Mouse (Mus musculus): ENCODE measurements around the gene Anapc16. TPM values are rescaled to one million over a fixed set of nuclear protein-coding genes. Genes with fewer than 3 reads are reported as not detected.
"Not testable (repeated sequence)": the region's sequence is repeated elsewhere in the genome, so short reads cannot be mapped to it uniquely, and the experiment has no call there.

Anapc16 gene
- total and polyA plus RNA-seq, 3 experiments: 40.8 to 66.3 (median 60.4) TPM

- DNase-seq: not testable (repeated sequence)
Measured at GRCm38 (mm10) chr10:60001663-60002062, 1.3 kb downstream of the Anapc16 start.

DNA sequence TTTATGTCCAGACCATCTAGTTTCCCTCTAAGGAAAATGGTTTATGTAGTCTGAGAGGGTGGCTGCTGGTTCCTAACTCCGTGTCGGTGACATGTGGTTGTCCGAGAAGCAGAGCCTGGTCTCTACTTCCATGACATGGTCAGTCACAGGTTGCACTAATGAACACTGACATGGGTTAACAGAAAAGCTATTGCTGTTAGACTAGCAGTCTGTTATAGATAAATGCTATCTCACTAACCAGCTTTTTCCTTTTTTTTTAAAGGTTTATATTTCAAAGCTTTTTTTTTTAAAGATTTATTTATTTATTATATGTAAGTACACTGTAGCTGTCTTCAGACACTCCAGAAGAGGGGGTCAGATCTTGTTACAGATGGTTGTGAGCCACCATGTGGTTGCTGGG is 3.9 kb downstream of the Anapc16 start:
- DNase-seq: no peak

GRCm38 (mm10) chr10:59997591-59997990 is 5.3 kb downstream of the Anapc16 start:
- peak; percentile 50 for DNase-seq

- DNase-seq: no peak
Measured at GRCm38 (mm10) chr10:59995889-59996288, 7.0 kb downstream of the Anapc16 start.

- DNase-seq: not testable (repeated sequence)
Measured at GRCm38 (mm10) chr10:59993813-59994212, 9.1 kb downstream of the Anapc16 start.

- no peak for DNase-seq
Measured at GRCm38 (mm10) chr10:59992024-59992423, 10.9 kb downstream of the Anapc16 start.

GRCm38 (mm10) chr10:59991262-59991880 is 11.6 kb downstream of the Anapc16 start:
- peak; percentile 79 for DNase-seq

- no peak for DNase-seq
Measured at GRCm38 (mm10) chr10:59990393-59990792, 12.5 kb downstream of the Anapc16 start.

- peak; percentile 68 for DNase-seq
Measured at GRCm38 (mm10) chr10:59988036-59988435, 14.9 kb downstream of the Anapc16 start.

- no peak for DNase-seq
Measured at GRCm38 (mm10) chr10:59982379-59982873, 20.5 kb downstream of the Anapc16 start.

DNA sequence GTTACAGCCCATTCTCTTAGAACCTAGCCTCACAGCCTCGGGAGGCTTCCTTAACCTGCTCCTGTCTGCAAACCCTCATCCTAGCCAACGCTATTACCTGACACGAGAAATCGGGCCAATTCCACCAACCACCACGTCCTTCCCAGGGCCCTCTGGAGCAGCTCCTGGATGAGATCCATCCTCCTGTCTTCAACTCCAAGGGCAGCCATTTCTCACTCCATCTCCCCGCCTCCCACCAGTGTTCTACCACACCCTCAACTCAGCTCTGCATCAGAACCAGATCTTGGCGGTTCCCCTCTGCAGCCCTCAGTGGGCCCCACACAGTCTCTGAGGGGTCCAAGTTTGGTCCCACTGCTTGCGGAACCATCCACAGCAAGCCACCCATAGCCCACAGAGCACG is 21.1 kb downstream of the Anapc16 start:
- DNase-seq: peak; percentile 77

DNA sequence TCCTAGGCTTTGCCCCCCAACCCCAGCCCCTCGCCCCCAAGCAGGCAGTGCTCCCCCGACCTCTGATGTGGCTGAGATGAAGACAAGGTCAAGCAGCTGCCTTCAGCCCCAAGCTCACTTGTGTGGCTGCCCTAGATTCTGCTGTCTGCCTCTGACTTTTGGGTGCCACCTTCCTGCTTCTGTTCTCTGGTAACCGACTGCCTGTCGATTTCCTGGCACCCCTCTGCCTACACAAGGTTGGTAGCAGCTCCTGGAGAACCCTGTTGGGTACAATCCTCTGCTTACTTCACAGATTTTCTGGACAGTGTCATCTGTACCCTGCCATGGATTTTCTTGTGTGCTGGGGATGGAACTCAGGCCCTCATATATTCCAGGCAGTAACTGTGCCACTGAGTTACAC is 21.6 kb downstream of the Anapc16 start:
- no peak for DNase-seq

DNA sequence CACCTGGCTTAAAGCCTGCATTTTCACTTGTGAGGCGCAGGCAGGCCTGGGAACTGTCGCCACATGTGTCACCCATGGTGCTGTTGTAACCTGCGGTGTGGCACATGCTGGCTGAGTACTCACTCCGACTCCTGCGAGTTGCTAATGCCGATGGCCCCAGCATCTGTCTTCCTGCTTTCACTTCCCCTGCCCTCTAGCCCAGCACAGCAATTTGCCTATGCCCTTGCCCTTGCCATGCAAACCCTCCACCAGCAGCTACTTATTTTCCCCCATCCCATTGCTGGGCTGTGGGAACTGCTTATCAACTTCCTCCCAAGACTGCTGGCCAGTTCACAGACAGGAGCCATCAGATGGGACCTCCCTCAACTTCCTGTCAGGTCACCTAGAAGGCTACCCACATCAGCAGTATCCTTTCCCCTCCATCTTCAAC is 22.1 kb downstream of the Anapc16 start:
- DNase-seq: peak; percentile 50

DNA sequence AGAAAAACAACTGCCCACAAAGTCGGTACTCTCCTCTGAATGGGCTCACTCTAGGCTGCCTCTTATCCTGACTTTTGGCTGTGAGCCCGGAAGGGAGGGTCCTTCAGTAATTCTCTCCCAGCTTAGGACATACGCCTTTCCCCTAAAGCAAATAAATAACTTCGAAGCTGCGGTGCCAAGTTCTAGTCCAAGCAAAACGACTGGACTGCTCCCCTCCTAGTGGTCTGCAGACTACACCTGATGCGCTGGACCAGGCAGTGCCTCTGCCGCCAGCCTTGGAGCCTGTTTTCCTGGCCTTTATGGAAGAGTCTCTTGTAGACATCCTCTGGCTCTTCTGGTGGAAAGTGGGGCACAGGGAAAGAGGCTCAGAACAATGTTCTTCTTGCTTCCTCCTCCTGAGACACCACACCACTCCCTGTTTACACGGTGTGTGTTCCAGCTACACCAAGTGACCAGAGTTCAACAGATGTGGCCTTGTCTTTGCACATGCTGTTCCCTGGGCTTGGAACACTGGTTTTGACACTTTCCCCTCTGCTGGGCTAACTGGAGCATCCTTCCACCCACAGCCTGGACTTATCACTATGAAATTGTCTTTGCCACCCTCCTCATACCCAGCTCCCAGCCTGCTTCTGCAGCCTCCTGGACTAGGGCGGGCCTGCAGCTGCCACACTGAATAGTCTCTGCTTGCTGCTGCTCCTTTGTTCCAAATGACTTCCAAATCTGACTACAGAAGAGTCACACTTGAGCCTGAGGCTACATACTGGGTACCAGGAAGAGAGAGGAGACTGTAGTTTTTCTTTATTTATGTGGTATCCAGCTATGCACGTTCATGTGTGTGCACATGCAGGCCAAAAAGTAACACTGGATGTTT is 23.8 kb downstream of the Anapc16 start:
- DNase-seq: peak; percentile 76

DNA sequence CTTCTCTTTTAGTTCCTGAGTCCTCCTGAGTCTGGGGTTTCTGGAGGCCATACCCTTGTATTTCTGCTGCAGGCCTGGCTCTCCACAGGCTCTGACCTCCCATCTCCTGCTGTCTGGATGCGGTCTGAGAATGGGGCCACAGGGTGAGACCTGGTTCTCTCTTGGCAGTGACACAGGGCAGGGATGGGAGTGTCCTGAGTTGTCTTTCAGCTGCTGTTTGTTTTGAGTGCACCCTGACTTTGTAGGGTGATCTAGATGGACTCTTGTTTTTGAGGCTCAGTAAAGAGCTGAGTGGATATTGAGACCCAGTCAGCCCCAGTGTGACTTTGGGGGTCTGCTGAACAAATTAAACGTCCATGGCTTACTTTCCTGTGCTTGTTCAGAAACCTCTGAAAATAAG is 24.5 kb downstream of the Anapc16 start:
- peak; percentile 36 for DNase-seq

- no peak for DNase-seq
Measured at GRCm38 (mm10) chr10:59977715-59978343, 25.1 kb downstream of the Anapc16 start.

DNA sequence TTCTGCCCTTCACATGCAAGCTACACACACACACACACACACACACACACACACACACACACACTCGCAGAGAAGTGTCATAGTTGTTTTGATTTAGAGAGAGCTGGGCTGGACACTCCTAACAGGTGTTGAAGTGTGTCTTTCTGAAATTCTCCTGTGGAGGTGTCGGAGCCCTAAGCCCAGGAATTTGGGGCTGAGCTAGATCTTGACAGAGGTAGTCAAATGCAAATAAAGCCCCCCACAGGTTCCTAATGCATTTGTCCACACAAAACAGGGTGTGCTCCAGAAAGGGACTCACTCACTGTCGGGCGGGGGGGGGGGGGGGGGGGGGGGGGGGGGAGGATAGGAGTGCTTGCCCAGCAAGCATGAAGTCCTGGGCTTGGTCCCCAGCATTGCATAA is 25.8 kb downstream of the Anapc16 start:
- DNase-seq: no peak

- DNase-seq: no peak
Measured at GRCm38 (mm10) chr10:59974786-59975185, 28.1 kb downstream of the Anapc16 start.

GRCm38 (mm10) chr10:59974191-59974664 is 28.7 kb downstream of the Anapc16 start:
- DNase-seq: peak; percentile 74

GRCm38 (mm10) chr10:59973400-59973799 is 29.5 kb downstream of the Anapc16 start:
- DNase-seq: no peak

GRCm38 (mm10) chr10:59972999-59973398 is 29.9 kb downstream of the Anapc16 start:
- DNase-seq: no peak

DNA sequence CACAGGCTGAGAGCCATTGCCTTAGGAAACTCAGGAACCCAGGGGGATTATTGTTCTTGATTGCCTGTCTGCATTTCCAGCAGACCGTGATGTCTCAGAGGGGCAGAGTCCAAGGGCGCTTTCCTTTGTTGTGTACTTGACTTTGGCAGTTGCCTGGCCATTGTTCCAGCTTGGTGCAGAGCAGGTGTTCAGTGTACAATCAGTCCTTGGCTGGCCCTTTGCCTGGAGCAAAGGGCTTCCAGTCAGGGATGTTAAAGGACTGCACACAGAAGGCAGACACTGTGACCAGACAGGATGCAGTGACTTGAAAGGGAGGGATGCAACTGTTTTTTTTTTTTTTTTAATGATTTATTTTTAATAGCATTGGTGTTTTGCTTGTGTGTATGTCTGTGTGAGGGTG is 30.4 kb downstream of the Anapc16 start:
- peak; percentile 59 for DNase-seq

DNA sequence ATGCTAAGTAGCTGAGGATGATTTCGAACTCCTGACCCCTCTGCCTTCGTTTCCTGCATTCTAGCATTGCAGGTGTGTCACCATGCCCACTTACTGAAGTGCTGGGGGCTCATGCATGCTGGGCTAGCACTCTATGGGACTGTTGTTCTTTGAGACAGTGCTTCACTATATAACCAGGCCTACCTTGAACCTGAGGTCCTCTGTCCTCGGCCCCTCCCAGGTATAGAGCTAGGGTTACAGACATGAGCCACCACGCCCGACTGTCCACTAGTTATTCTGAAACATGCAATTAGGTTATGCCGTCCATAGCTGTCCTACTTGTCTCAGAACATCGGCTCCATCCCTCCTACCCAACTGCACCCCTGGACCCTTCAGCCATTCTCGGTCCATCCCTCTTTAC is 31.1 kb downstream of the Anapc16 start:
- no peak for DNase-seq

Measured in adrenal gland, adult 2 months (tissue).